Mouse (Mus musculus) MEL (cell line): Measurements from ENCODE around the gene Pnmal1. TPM values are rescaled to one million over a fixed set of nuclear protein-coding genes. Genes with fewer than 3 reads are reported as not detected.

Experiments used
- DNase-seq: peaks from one replicate; pipeline ENCODE4 v3.0.0; 2011; ENCODE audit warnings: low read depth, low spot score
- H3K27ac ChIP-seq: 2 replicates; pipeline ENCODE4 v1.5.1; 2012; ENCODE audit warnings: low read depth, mild to moderate bottlenecking, control low read depth, low read length, moderate library complexity; ENCODE audit not compliant: control insufficient read depth
- H3K27me3 ChIP-seq, 2 experiments: fragments of 150-350 bp in 1 of 2; sonication (generic) in 1 of 2; 2 replicates each; pipeline ENCODE4 v1.6.1; 2012; ENCODE audit warnings: low read length in 2 of 2, mild to moderate bottlenecking in 2 of 2, improper control_type of control experiment in 1 of 2, moderate library complexity in 1 of 2; ENCODE audit not compliant: insufficient read depth in 2 of 2, control insufficient read depth in 1 of 2
- H3K36me3 ChIP-seq, 2 experiments: 2 replicates each; pipeline ENCODE4 v1.6.1; 2012 to 2014; ENCODE audit warnings: low read length in 2 of 2, improper control_type of control experiment in 1 of 2, inconsistent platforms in 1 of 2, mild to moderate bottlenecking in 1 of 2; ENCODE audit not compliant: insufficient read depth in 2 of 2, control insufficient read depth in 1 of 2
- H3K4me1 ChIP-seq, 2 experiments: fragments of 150-350 bp in 1 of 2; sonication (generic) in 1 of 2; 2 replicates each; pipeline ENCODE4 v1.6.1; 2012; ENCODE audit warnings: low read length in 2 of 2, improper control_type of control experiment in 1 of 2, mild to moderate bottlenecking in 1 of 2; ENCODE audit not compliant: insufficient read depth in 2 of 2, control insufficient read depth in 1 of 2
- H3K4me3 ChIP-seq, 2 experiments: fragments of 150-350 bp in 1 of 2; sonication (generic) in 1 of 2; 2 replicates each; pipeline ENCODE4 v1.5.1; 2012; ENCODE audit warnings: low read depth in 2 of 2, low read length in 2 of 2, mild to moderate bottlenecking in 2 of 2, moderate library complexity in 2 of 2, control low read depth in 1 of 2, improper control_type of control experiment in 1 of 2; ENCODE audit not compliant: control insufficient read depth in 1 of 2, insufficient read depth in 1 of 2
- H3K79me2 ChIP-seq: 2 replicates; pipeline ENCODE4 v1.6.1; 2012; ENCODE audit warnings: mild to moderate bottlenecking, low read length, moderate library complexity; ENCODE audit not compliant: control insufficient read depth, poor library complexity, insufficient read depth
- H3K9ac ChIP-seq: 2 replicates; pipeline ENCODE4 v1.6.1; 2012; ENCODE audit warnings: low read depth, mild to moderate bottlenecking, control low read depth, low read length, moderate library complexity; ENCODE audit not compliant: control insufficient read depth, poor library complexity, severe bottlenecking
- H3K9me3 ChIP-seq: fragments of 150-350 bp; sonication (generic); replicated peaks from 2 replicates; pipeline ENCODE4 v1.6.1; 2012; ENCODE audit warnings: mild to moderate bottlenecking, low read length, improper control_type of control experiment, moderate library complexity; ENCODE audit not compliant: insufficient read depth
- CHD1 ChIP-seq: IDR thresholded peaks from 2 replicates; pipeline ENCODE4 v1.6.1; 2012; ENCODE audit warnings: low read depth, mild to moderate bottlenecking, inconsistent platforms, low read length, improper control_type of control experiment
- CHD2 ChIP-seq: IDR thresholded peaks from 2 replicates; pipeline ENCODE4 v1.6.1; 2011; ENCODE audit warnings: low read length, improper control_type of control experiment
- CTCF ChIP-seq, 3 experiments: IDR thresholded peaks in 2 of 3; conservative IDR thresholded peaks in 1 of 3; 2 replicates each; pipeline ENCODE4 v1.5.1; 2011 to 2012; ENCODE audit warnings: low read length in 3 of 3, low read depth in 2 of 3, mild to moderate bottlenecking in 2 of 3, improper control_type of control experiment in 1 of 3, inconsistent platforms in 1 of 3, mixed read lengths in 1 of 3, moderate library complexity in 1 of 3; ENCODE audit not compliant: control insufficient read depth in 1 of 3, insufficient read depth in 1 of 3, poor library complexity in 1 of 3, severe bottlenecking in 1 of 3
- GABPA ChIP-seq: IDR thresholded peaks from 2 replicates; pipeline ENCODE4 v1.6.1; 2012; ENCODE audit warnings: low read depth, mild to moderate bottlenecking, inconsistent platforms, low read length, improper control_type of control experiment, moderate library complexity
- GATA1 ChIP-seq: IDR thresholded peaks from 2 replicates; pipeline ENCODE4 v1.6.1; 2011; ENCODE audit warnings: low read depth, low read length, improper control_type of control experiment
- KAT2A ChIP-seq: conservative IDR thresholded peaks from 2 replicates; pipeline ENCODE4 v1.6.1; 2012; ENCODE audit warnings: low read depth, low read length, improper control_type of control experiment, inconsistent platforms
- MAFK ChIP-seq: IDR thresholded peaks from 2 replicates; pipeline ENCODE4 v1.6.1; 2011; ENCODE audit warnings: low read depth, mild to moderate bottlenecking, low read length, improper control_type of control experiment, borderline replicate concordance
- MYB ChIP-seq: IDR thresholded peaks from 2 replicates; pipeline ENCODE4 v1.6.1; 2011; ENCODE audit warnings: mild to moderate bottlenecking, low read depth, low read length, improper control_type of control experiment
- NELFE ChIP-seq: IDR thresholded peaks from 2 replicates; pipeline ENCODE4 v1.6.1; 2011; ENCODE audit warnings: low read depth, low read length, improper control_type of control experiment
- NRF1 ChIP-seq: IDR thresholded peaks from 2 replicates; pipeline ENCODE4 v1.6.1; 2014; ENCODE audit warnings: low read depth, mild to moderate bottlenecking, inconsistent platforms, low read length, improper control_type of control experiment, moderate library complexity; ENCODE audit not compliant: poor library complexity, insufficient read depth, severe bottlenecking
- POLR2A ChIP-seq, 2 experiments: IDR thresholded peaks; 2 replicates each; pipeline ENCODE4 v1.6.1; 2011 to 2012; ENCODE audit warnings: low read length in 2 of 2, mild to moderate bottlenecking in 2 of 2, control low read depth in 1 of 2, improper control_type of control experiment in 1 of 2, low read depth in 1 of 2, moderate library complexity in 1 of 2; ENCODE audit not compliant: control insufficient read depth in 1 of 2, insufficient read depth in 1 of 2, poor library complexity in 1 of 2
- POLR2AphosphoS2 ChIP-seq: IDR thresholded peaks from 2 replicates; pipeline ENCODE4 v1.6.1; 2011; ENCODE audit warnings: low read length, improper control_type of control experiment
- POLR2AphosphoS5 ChIP-seq: IDR thresholded peaks from 2 replicates; pipeline ENCODE4 v1.6.1; 2012; ENCODE audit warnings: low read depth, borderline replicate concordance, mild to moderate bottlenecking, inconsistent platforms, low read length, moderate library complexity, mixed read lengths
- RAD21 ChIP-seq: IDR thresholded peaks from 2 replicates; pipeline ENCODE4 v1.6.1; 2011; ENCODE audit warnings: mild to moderate bottlenecking, low read depth, low read length, improper control_type of control experiment
- SMC3 ChIP-seq: IDR thresholded peaks from 2 replicates; pipeline ENCODE4 v1.6.1; 2011; ENCODE audit warnings: low read depth, low read length, improper control_type of control experiment
- USF1 ChIP-seq: IDR thresholded peaks from 2 replicates; pipeline ENCODE4 v1.6.1; 2014; ENCODE audit warnings: low read depth, mild to moderate bottlenecking, inconsistent platforms, low read length, improper control_type of control experiment, moderate library complexity
- USF2 ChIP-seq, 2 experiments: IDR thresholded peaks; 2 replicates each; pipeline ENCODE4 v1.6.1; 2011 to 2012; ENCODE audit warnings: improper control_type of control experiment in 2 of 2, low read length in 2 of 2, borderline replicate concordance in 1 of 2, inconsistent platforms in 1 of 2, low read depth in 1 of 2, mild to moderate bottlenecking in 1 of 2; ENCODE audit not compliant: insufficient read depth in 1 of 2
- ZC3H11A ChIP-seq: IDR thresholded peaks from 2 replicates; pipeline ENCODE4 v1.6.1; 2012; ENCODE audit warnings: low read depth, mild to moderate bottlenecking, inconsistent platforms, low read length, improper control_type of control experiment
- ZMIZ1 ChIP-seq: IDR thresholded peaks from 2 replicates; pipeline ENCODE4 v1.6.1; 2012; ENCODE audit warnings: low read depth, mild to moderate bottlenecking, inconsistent platforms, low read length, improper control_type of control experiment, moderate library complexity
- ZNF384 ChIP-seq: IDR thresholded peaks from 2 replicates; pipeline ENCODE4 v1.6.1; 2012; ENCODE audit warnings: low read depth, mild to moderate bottlenecking, inconsistent platforms, low read length, improper control_type of control experiment
- polyA plus RNA-seq, 2 experiments: library from polyadenylated mRNA; stranded (reverse) in 1 of 2; unstranded in 1 of 2; fragments of >175 nt in 1 of 2; fragments of >200 nt in 1 of 2; gene quantifications; 2 replicates each; pipeline versions ENCODE4 v1.2.1 to v1.2.4; 2012; ENCODE audit warnings: low replicate concordance in 2 of 2, low read depth in 1 of 2; ENCODE audit not compliant: insufficient read length in 2 of 2, insufficient read depth in 1 of 2, missing spikeins in 1 of 2
- total RNA-seq: library from RNA; depleted of rRNA; stranded (reverse); fragments of 300-350 nt; gene quantifications from 2 replicates; pipeline ENCODE4 v1.2.3, GENCODE M21; 2012

Pnmal1 gene
- total and polyA plus RNA-seq, 3 experiments: 0.19 to 0.53 TPM; not detected in 1

GRCm38 (mm10) chr7:16976298-16976697, 16.8 kb downstream of the Pnmal1 start:
- H3K9me3 ChIP-seq: no peaks in the 10 kb centered on the region
- no peak overlapping the region for H3K4me3 ChIP-seq
- no peak overlapping the region for H3K27ac ChIP-seq
- H3K4me1 ChIP-seq: no peaks in the 10 kb centered on the region; a peak in 1 of 4 replicates
- no peak for DNase-seq
- no peaks in the 10 kb centered on the region; a peak in 1 of 4 replicates for H3K36me3 ChIP-seq
- no peak overlapping the region for H3K9ac ChIP-seq
- no peaks in the 10 kb centered on the region for H3K27me3 ChIP-seq
- H3K79me2 ChIP-seq: no peaks in the 10 kb centered on the region
- TF ChIP-seq SMC3: no peak
- TF ChIP-seq MAFK: 0 out of 2 replicates have a peak, but pooled peaks have one; percentile 19
- no peak for TF ChIP-seq CTCF (IDR thresholded peaks at IDR 0.05 in 2 of 3, conservative IDR thresholded peaks at IDR 0.05 in 1 of 3; ENCODE audit: control insufficient read depth in 1 of 3, insufficient read depth in 1 of 3, low read depth in 2 of 3, low read length in 3 of 3, poor library complexity in 1 of 3, severe bottlenecking in 1 of 3)
- no peak for TF ChIP-seq CHD1
- TF ChIP-seq RAD21: no peak
- no peak for TF ChIP-seq USF2 (IDR thresholded peaks at IDR 0.05; ENCODE audit: borderline replicate concordance in 1 of 2, insufficient read depth in 1 of 2, low read depth in 1 of 2, low read length in 2 of 2)
- TF ChIP-seq KAT2A: no peak

- no peak for DNase-seq
- Histone ChIP-seq H3K4me3 (no peak overlapping the region), H3K4me1 (no peaks in the 10 kb centered on the region; a peak in 1 of 4 replicates), H3K9me3 (no peaks in the 10 kb centered on the region), H3K27me3 (no peaks in the 10 kb centered on the region), H3K36me3 (no peaks in the 10 kb centered on the region; a peak in 1 of 4 replicates), H3K9ac (no peak overlapping the region), H3K79me2 (no peaks in the 10 kb centered on the region), H3K27ac (no peak overlapping the region)
- TF ChIP-seq MYB (no peak), NELFE (no peak), USF1 (no peak), POLR2AphosphoS2 (no peak), ZC3H11A (no peak), GABPA (no peak), POLR2A (IDR thresholded peaks at IDR 0.05; ENCODE audit: control insufficient read depth in 1 of 2, insufficient read depth in 1 of 2, low read depth in 1 of 2, low read length in 2 of 2, poor library complexity in 1 of 2) (no peak), POLR2AphosphoS5 (no peak), NRF1 (no peak), CHD2 (no peak), MAFK (no peak), CHD1 (no peak), ZNF384 (no peak), ZMIZ1 (no peak), GATA1 (no peak)
These were observed 18.7 kb downstream of the Pnmal1 start for GRCm38 (mm10) chr7:16978173-16978572.
